Mouse (Mus musculus) testis, adult 2 months (tissue): Measurements from ENCODE around the gene Gnl1. TPM values are rescaled to one million over a fixed set of nuclear protein-coding genes. Genes with fewer than 3 reads are reported as not detected.

ENCODE experiments used
- H3K27ac ChIP-seq: fragments of 200-500 bp; 2 replicates; pipeline ENCODE4 v1.5.1; 2012; ENCODE audit warnings: low read depth, low read length; ENCODE audit not compliant: control insufficient read depth, insufficient read depth
- H3K27me3 ChIP-seq: fragments of 200-500 bp; 2 replicates; pipeline ENCODE4 v1.6.1; 2012; ENCODE audit warnings: mild to moderate bottlenecking, low read length, moderate library complexity; ENCODE audit not compliant: control insufficient read depth, insufficient read depth
- H3K36me3 ChIP-seq: fragments of 200-500 bp; 2 replicates; pipeline ENCODE4 v1.6.1; 2012; ENCODE audit warnings: mild to moderate bottlenecking, low read length; ENCODE audit not compliant: control insufficient read depth, insufficient read depth
- H3K4me1 ChIP-seq: fragments of 200-500 bp; 2 replicates; pipeline ENCODE4 v1.6.1; 2012; ENCODE audit warnings: low read length; ENCODE audit not compliant: control insufficient read depth, insufficient read depth
- H3K4me3 ChIP-seq: fragments of 200-500 bp; 2 replicates; pipeline ENCODE4 v1.5.1; 2012; ENCODE audit warnings: low read depth, mild to moderate bottlenecking, low read length, moderate library complexity, mixed read lengths; ENCODE audit not compliant: control insufficient read depth
- CTCF ChIP-seq: fragments of 200-500 bp; IDR thresholded peaks from 2 replicates; pipeline ENCODE4 v1.5.1; 2012; ENCODE audit warnings: low read depth, mild to moderate bottlenecking, inconsistent platforms, low read length, moderate library complexity; ENCODE audit not compliant: control insufficient read depth, insufficient read depth, insufficient replicate concordance
- POLR2A ChIP-seq: fragments of 200-500 bp; IDR thresholded peaks from 2 replicates; pipeline ENCODE4 v1.6.1; 2012; ENCODE audit warnings: low read depth, mild to moderate bottlenecking, inconsistent platforms, low read length, moderate library complexity; ENCODE audit not compliant: control insufficient read depth
- polyA plus RNA-seq: library from polyadenylated mRNA; depleted of rRNA; stranded (reverse); fragments of >200 nt; gene quantifications from 2 replicates; pipeline ENCODE4 v1.2.3, GENCODE M21; 2012

The Gnl1 gene
- polyA plus RNA-seq, 1 experiment: 109 TPM

DNA sequence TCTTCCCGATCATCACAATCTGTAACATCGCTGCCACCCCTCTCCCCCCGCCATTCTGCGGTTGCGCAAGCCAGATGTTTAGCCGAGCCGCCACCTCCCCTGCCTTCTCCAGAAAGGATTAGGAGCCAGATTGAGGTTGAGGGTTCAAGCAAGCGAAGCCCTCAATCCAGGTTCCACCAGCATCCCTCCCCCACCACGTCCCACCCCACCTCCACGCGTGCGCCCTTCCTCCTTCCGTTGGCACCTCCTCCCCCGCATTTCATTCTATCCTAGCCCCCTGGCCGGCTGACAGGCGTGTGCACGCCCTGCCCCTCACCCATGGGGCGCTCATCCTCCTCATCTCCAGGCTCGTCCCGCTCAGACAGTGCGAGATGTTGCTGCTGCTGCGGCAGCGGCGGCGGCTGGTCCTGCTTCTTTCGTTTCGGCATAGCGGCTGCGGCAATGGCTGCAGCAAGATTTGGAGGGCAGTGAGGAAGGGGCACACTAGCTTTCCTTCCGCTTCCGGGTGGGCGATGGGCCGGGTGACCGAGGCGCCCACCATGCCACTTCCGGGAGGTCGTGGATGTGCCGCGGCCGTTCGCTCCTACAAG, 745 bp upstream of the Gnl1 start:
- peak overlapping the region; percentile 95 for H3K4me3 ChIP-seq
- peak; percentile 39; the same call in 1 of the 2 replicates for TF ChIP-seq POLR2A
- TF ChIP-seq CTCF: no peak
- H3K27me3 ChIP-seq: no peaks in the 10 kb centered on the region
- H3K4me1 ChIP-seq: peaks cover 8% of the 10 kb centered on the region
- peak overlapping the region; percentile 92 for H3K27ac ChIP-seq
- H3K36me3 ChIP-seq: peaks cover 11% of the 10 kb centered on the region

DNA sequence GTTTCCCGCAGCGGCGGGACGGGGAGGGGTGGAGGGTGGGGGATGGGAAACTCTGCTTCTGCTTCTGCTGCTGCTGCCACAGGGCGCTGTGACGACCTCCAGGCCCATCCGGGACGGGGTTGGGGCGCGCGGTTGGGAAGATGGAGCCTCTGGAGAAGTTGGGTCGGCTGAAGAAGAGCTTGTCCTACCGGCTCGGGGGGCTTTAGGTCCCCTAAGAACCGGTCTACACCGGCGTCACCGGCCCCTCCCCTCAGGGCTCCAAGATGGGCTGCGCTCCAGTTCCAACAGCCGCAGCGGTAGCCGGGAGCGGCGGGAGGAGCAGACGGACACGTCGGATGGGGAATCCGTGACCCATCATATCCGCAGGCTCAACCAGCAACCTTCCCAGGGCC, 708 bp downstream of the Gnl1 start:
- Histone ChIP-seq H3K27ac (peak overlapping the region; percentile 90), H3K27me3 (no peaks in the 10 kb centered on the region), H3K4me3 (peak overlapping the region; percentile 95), H3K4me1 (peaks cover 8% of the 10 kb centered on the region), H3K36me3 (peaks cover 14% of the 10 kb centered on the region)
- TF ChIP-seq CTCF: no peak
- TF ChIP-seq POLR2A: no peak; the same call in 1 of the 2 replicates

DNA sequence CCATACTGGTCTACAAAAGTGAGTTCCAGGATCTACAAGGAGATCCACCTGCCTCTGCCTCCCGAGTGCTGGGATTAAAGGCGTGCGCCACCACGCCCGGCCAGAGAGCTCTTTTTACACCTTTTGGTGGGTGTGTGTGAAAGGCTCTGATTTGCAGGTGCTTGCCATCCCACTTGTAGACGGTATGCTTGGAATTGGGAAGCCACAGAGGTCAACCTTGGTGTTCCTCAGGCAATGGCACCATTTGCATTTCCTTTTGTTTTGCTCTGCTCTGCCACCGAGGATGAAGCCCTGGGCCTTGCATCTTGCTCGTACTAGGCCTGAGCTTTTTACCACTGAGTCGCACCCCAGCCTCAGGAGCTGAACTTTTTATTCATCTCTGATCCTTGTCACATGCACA, 2.1 kb downstream of the Gnl1 start:
- peaks cover 14% of the 10 kb centered on the region for H3K36me3 ChIP-seq
- no peak overlapping the region for H3K27ac ChIP-seq
- H3K4me3 ChIP-seq: no peak overlapping the region
- TF ChIP-seq CTCF (no peak), POLR2A (no peak)
- H3K4me1 ChIP-seq: peaks cover 8% of the 10 kb centered on the region
- H3K27me3 ChIP-seq: no peaks in the 10 kb centered on the region

DNA sequence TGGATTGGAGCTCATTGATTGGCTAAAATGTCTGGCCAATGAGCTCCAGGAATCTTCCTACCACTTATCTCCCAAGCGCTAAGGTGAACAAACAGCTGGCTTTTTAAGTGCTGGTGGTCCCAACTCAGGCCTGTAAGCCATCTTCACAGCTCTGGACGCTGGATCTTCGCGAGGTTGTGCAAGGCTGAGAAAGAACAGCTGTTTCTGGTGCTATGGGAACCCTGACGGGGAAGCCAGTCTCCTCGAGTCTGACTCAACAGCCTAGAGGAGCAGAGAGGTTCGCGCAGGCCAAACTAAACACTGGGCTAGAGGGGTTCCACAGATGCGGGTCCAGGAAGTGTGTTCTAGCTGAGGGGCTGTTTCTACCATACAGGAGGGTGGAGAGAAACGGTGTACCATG, 12.1 kb downstream of the Gnl1 start:
- peaks cover 2% of the 10 kb centered on the region; the same call in 1 of the 2 replicates for H3K36me3 ChIP-seq
- H3K4me1 ChIP-seq: no peaks in the 10 kb centered on the region
- H3K27ac ChIP-seq: no peak overlapping the region
- no peaks in the 10 kb centered on the region for H3K27me3 ChIP-seq
- no peak for TF ChIP-seq CTCF
- TF ChIP-seq POLR2A: no peak
- no peak overlapping the region for H3K4me3 ChIP-seq

DNA sequence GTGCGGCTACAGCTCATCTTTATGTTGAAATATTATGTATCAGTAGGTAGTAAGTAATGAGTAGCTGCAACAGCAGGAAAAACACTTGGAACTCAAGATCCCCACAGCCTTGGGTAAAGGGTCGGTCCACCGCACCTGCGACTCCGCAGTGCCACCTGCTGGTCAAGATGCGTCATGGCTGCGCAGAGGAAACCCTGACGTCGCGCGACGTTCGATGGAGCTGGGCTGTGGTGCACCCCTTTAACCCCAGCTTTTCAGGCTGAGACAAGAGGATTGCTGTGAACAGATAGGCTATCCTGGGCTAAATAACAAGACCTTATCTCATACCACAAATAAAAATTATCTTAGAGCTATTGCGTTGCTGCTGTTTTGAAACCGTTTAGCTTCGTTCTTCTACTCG, 14.0 kb downstream of the Gnl1 start:
- TF ChIP-seq POLR2A (no peak), CTCF (peak; percentile 100)
- Histone ChIP-seq H3K27me3 (no peaks in the 10 kb centered on the region), H3K36me3 (no peaks in the 10 kb centered on the region), H3K4me3 (peak overlapping the region; percentile 19; the same call in 1 of the 2 replicates), H3K27ac (no peak overlapping the region), H3K4me1 (no peaks in the 10 kb centered on the region; the same call in none of the 2 replicates)

DNA sequence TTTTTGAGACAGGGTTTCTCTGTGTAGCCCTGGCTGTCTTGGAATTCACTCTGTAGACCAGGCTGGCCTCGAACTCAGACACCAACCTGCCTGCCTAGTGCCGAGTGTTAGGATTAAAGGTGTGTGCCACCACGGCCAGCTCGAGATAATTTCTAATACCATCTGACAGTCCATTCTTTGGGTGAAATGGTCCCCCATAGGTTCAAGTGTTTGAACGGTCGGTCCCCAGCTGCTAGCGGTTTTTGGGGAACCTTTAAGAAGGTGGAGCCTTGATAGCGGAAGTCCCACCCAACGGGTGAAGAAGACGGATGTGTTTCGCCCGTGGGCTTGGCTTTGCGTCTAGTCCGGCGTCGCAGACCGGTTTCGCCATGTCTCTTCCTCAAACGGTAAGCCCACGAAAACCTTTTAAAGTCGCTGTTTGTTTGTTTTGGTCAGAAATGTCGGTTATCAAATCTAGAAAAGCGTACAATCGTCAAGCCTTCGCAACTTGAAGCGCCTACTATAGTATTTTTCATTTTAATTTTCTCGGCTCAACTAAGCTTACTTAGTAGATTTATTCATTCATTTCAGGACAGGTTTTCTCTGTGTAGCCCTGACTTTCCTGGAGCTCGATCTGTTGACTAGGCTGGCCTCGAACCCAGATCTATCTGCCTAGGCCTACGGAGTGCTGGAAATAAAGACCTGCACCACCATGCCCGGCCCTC, 14.7 kb downstream of the Gnl1 start:
- H3K27me3 ChIP-seq: no peaks in the 10 kb centered on the region
- TF ChIP-seq CTCF: no peak
- peak; percentile 69 for TF ChIP-seq POLR2A
- no peaks in the 10 kb centered on the region; the same call in none of the 2 replicates for H3K4me1 ChIP-seq
- no peak overlapping the region; the same call in 1 of the 2 replicates for H3K27ac ChIP-seq
- no peaks in the 10 kb centered on the region for H3K36me3 ChIP-seq
- H3K4me3 ChIP-seq: peak overlapping the region; percentile 69

DNA sequence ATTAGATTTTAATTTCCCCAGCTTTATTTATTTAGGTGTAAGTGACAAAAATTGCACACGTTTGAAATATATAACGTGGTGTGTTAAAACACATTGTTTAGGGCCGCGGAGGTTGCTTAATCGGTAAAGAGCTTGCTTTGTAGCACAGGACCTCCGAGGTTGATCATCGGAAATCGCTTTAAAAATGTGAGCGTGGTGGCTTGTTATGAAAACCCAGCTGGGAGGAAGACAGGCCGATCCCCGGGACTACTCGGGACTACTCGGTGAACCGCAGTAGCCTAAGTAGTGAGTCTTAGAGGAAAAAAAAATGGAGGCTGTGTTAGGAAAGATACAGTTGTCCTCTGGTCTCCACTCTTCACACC, 15.2 kb downstream of the Gnl1 start:
- H3K36me3 ChIP-seq: no peaks in the 10 kb centered on the region
- H3K27me3 ChIP-seq: no peaks in the 10 kb centered on the region
- no peak for TF ChIP-seq CTCF
- TF ChIP-seq POLR2A: no peak
- no peak overlapping the region for H3K27ac ChIP-seq
- no peaks in the 10 kb centered on the region; the same call in none of the 2 replicates for H3K4me1 ChIP-seq
- H3K4me3 ChIP-seq: peak overlapping the region; percentile 69

DNA sequence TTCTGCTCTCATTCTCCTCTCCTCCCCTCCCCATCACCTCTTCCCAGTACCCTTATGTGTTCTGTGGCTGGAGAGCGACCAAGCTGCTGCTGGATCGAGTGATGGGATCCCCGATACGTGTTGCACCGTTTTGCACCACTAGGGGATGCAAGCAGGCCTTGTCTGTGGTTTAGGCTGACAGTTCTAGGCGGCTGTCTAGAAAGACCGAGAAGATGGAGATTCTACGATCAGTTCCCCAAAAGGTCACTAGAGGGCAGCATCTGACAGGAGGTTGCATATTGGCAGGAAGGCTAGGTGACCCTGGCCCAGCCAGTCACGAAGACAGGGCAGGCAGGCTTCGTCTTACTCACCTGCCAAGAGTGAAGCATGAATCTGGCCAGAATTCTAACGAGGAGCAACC, 17.3 kb downstream of the Gnl1 start:
- no peak overlapping the region for H3K4me3 ChIP-seq
- peak; percentile 75; the same call in 1 of the 2 replicates for TF ChIP-seq CTCF
- TF ChIP-seq POLR2A: no peak
- H3K4me1 ChIP-seq: no peaks in the 10 kb centered on the region; the same call in none of the 2 replicates
- H3K36me3 ChIP-seq: no peaks in the 10 kb centered on the region
- H3K27me3 ChIP-seq: no peaks in the 10 kb centered on the region
- H3K27ac ChIP-seq: no peak overlapping the region
